Mouse (Mus musculus): ENCODE results near the gene Trim14.

DNA sequence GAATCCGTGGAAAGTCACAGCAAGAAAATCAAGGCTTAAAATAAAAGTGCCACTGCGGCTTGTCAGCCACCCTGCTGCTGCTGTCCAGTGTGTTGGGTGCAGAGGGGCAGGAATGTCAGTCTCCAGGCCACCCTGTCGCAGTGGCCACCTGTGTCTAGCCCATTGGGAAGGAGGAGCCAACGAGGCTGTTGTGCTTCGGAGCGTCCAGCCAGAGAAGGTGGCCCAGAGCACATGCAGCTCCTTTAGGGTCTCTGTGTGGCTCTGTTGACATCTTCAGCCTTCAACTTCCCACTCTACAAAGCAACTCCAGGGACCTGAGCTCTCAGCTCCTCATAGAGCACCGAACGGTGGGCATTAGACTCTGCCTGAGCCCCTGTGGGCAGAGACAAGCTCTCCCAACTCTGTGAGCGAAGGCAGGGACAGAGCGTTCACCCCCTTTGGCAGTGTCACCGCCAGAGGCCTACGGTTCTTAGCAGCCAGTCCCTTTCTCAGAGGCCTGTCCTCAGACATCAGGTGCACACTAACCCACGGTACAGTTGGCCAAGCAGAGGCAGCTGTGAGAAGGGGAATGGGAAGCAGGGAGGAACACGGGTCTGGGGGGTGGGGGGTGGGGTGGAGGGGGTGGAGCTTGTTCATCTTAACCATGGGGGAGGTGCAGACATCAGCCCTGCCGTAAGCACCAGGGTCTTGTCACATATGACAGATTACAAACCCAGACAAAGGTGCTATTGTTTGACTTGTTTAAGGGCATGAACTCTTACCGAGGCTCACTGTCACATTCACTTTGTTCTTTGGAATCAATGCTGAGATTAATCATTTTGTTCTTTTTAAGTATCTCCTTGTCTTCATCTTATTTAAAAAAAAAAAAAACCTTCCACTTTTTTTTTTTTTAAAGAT is 33.1 kb downstream of the Trim14 start:
- TF ChIP-seq CTCF (IDR thresholded peaks at IDR 0.05; ENCODE audit: low read depth) (no peak), EP300 (IDR thresholded peaks at IDR 0.05; ENCODE audit: low read depth) (no peak)
